Mouse (Mus musculus) heart, postnatal 14 days (tissue): ENCODE data around the gene Ppm1h. TPM values are rescaled to one million over a fixed set of nuclear protein-coding genes. Genes with fewer than 3 reads are reported as not detected.
A peak's percentile ranks its signal among the peaks of the same experiment; 100 is the strongest.

Source experiments
- DNase-seq, 2 experiments: peaks; one replicate each; pipeline ENCODE4 v3.0.0; 2021 to 2022
- intact Hi-C: fragments of 180-260 bp; cut with DNase I; formaldehyde crosslinking; loops from one replicate; pipeline ENCODE4 v1.15.1; 2025
- microRNA-seq, 2 experiments: library from miRNA; unstranded; fragments of <30 nt; microRNA quantifications; one replicate each; pipeline ENCODE4 v1.2.0; 2021 to 2022
- total RNA-seq, 2 experiments: library from RNA; stranded (reverse); gene quantifications; 2 replicates each; pipeline ENCODE4 v1.2.3; 2021

Ppm1h gene
- total RNA-seq, 2 experiments from 2014 or later: 8.3 to 9.5 TPM

DNA sequence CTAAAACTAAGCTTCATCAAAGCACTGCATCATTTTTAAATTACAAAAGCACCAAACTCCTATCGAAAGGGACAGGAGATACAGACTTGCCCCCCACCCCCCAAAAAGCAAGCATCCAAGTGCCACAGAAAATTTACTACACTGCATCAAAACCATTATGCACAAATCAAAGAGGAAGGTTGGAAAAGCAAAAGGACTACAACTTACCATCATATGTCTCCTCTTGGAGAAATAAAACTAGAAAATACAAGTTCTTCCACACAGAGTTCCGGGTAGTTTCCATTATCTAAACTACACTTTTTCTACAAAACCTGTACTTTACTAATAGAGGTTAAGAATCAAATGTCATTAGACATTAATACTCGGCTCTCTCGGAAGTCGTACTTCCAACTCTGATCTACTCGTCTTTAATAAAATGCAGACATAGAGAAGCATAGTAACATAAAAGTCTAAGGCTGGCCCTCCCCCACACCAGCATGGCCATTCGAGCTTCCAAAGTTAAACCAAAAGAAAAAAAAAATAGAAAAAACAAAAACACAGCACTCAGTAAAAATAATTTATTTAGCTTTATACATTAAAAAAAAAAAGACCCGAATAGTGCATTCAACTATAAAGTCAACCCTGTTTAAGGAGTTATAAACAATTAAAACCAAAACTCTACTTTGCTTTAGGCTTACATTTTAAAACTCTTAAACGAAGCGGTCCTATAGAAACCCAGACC is 306.1 kb downstream of the Ppm1h start:
- DNase-seq: no peak

DNA sequence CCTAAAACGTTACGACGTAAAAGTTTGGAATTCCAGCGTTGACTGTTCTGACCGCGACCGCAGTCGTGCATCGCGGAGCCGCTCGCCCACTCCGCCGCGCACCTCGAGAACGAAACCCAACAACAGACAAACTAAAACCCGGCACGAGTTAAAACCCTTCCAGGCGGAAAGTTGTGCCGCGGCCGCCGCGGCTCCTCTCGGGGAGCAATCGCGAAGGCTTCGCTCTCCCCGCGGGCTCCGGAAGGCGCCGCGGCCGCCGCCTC is 306.6 kb downstream of the Ppm1h start:
- DNase-seq: no peak
- intact Hi-C loops: loop anchor here (5.0 kb wide), 1 partner anchor 93 kb away; no protein-coding TSS in a partner anchor

More for the DNA sequence above, 306.1 kb downstream of the Ppm1h start:
- intact Hi-C loops: loop anchor here (5.0 kb wide), 1 partner anchor 92 kb away; no protein-coding TSS in a partner anchor

DNA sequence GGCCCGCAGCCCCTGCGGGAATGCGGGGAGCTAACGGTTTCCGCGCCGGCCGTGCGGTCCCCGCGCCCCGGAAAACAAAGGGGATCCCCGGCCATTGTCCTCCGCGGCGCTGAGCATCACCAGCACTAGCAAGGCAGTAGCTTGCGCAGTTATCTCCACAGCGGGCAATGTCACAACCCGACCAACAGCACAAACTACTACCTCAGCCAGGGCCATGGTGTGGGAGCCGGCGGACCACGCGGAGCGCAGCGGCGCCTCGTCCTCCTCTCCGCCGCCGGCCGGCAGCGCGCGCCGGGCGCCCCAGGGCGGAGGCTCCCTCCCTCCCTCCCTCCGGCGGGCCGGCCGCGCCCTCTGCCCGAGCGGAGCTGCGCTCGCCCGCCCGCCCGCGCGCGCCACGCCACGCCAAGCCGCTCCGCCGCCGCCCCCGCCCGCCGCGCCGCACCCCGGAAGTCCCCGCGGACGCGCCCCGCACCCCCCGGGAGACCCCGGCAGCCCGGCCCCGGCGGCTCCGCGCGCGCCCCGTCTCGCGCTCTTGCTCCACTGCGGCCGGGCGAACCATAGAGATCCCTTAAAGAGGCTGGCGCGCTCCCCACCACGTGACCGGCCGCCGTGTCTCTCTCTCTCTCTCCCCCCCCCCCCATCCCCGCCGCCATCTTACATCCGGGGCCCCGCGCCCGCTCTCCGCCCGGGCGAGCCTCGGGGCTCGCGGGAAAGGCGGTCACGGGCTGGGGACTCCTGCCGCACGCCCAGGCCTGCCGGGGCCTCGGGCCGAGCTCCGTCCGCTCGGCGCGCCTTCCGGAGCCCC is 307.2 kb downstream of the Ppm1h start:
- intact Hi-C loops: loop anchor here (1.0 to 5.0 kb wide), 2 partner anchors 93 to 178 kb away; no protein-coding TSS in a partner anchor
- peak; percentile 86 to 88 for DNase-seq

DNA sequence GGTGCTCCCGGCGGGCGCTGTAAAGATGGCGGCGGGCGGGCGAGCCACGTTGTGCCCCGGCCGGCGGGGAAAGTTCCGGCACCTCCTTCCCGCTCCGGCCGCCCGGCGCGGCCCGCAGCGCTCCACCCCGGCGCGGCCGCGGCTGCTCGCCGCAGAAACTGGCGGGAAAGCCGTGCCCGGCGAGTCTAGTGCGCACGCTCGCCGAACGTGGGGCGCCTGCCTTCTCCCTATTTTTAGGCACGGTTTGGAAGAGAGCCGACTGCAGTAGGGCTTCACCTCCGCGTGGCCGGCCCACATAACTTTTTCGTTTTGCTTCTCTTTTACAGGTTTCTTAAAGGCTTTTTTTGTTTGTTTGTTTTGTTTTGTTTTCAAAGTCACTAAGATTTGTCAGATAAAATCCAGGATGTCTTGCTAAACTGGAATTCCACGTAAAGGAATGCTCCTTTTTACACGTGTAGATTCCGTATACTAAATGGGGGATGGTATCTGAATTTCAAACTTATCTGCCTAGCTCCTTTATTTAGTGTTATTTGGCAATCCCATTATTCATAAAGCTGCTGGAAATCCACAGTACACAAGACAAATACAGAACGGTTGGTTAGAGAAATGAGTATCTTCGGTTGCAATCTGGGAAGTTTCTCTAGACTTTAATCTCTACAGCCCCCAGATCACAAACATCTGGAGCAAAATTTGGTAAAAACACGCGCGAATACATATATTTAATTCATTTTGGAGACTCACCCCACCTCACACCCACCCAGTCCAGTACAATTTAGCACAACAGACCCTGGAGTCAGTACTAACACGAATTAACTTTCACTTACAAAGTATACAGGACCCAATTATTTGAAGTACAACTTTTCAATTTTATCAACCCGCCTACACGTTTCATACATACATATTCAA is 308.0 kb downstream of the Ppm1h start:
- intact Hi-C loops: loop anchor here (1.0 to 5.0 kb wide), 2 partner anchors 94 to 179 kb away; no protein-coding TSS in a partner anchor
- DNase-seq: peak; percentile 85 to 87

DNA sequence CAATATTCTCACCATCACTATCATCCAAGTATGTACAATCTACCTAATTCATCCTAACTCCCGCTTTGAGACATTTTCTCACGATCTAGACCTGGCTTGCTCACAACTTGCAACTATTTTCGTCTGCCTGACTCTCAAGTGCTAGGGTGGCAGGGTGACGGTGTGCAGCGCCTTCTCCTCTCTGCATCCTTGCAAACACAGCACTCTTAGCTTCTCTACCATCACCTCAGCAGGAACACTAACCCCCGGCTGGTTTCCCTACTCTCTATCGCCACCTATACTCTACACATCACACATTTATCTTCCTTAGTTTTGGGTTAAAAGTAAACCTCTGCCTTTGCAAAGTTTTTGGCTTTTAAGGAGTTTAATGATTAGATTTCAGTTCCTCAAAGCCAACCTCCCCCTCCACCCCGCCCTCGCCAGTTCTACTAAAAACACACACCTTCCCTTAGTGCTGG is 309.1 kb downstream of the Ppm1h start:
- peak; percentile 42 to 48 for DNase-seq
- intact Hi-C loops: loop anchor here (5.0 kb wide), 1 partner anchor 95 kb away; no protein-coding TSS in a partner anchor

DNA sequence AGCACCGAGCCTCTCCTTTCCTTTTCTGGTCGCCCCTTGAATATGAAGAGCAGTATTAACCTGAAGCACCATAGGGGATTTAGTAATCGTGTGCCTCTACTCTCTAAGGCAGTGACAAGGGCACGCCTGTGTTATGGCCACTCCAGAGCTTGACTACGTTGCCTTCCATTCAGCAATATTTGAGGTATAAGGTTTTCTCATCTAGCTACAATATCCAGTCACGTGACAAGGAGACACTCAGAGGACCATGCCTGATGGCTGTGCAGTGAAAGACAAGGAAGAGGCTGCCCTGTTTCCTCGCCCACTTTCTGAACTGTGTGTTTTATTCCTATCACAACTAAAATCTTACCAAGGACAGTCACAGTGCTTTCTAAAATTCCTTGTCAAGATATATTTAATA is 309.8 kb downstream of the Ppm1h start:
- no peak for DNase-seq
- intact Hi-C loops: loop anchor here (5.0 kb wide), 1 partner anchor 96 kb away; no protein-coding TSS in a partner anchor

DNA sequence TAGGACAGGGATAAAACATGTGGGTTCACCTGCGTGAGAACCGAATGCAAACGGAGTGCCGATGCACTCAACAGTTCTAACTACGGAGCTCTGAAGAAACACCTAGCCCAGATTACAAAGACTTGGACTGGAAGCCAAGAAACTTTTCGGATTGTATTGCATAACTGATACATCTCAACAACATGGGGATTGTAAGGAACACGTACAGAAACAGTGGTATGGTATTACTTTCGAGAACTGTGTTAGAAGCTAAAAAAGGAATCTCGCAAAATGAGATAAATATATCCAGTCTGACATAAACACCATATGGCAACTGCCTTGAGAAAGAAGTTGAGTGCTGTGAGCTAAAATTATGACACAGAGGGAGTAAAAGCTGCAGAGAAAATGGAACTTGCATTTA is 311.4 kb downstream of the Ppm1h start:
- intact Hi-C loops: loop anchor here (5.0 kb wide), 1 partner anchor 98 kb away; no protein-coding TSS in a partner anchor
- DNase-seq: no peak

DNA sequence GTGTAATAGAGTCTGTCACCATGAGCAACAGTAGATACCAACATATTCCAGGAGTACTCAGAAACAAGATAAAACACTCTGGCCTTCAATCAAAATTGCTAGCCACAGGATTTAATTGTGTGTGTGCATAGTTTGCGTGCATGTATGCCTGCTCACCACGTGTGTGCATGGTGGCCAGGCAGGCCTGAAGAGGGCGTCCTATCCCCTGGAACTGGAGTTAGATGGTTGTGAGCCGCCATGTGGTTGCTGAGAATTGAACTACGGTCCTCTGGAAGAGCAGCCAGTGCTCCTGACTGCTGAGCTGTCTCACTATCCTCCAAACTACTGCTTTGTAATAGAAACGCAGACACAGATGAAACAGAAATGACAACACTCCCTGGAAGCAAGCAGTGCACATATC is 312.0 kb downstream of the Ppm1h start:
- intact Hi-C loops: no loop called here
- DNase-seq: peak in 1 of 2 experiments; percentile 37

DNA sequence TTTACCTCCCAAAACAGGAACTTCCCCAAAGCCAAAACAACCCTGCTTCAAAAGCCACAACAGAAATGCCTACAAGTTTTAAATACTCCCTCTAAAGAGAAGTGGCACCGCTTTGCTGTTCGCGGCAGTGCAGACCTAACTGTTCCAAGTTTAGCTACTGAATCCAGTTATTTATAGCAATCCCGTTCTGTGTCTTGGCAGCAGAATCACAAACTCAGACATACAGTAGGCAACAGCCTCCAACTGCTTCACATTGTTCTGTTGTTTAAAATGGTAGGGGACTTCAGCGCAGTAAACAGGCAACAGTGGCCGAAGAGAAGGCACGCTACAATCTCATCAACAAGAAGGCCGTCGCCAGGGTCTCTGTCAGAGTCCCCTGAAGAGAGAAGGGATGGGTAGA is 312.5 kb downstream of the Ppm1h start:
- intact Hi-C loops: no loop called here
- peak in 1 of 2 experiments; percentile 24 for DNase-seq

DNA sequence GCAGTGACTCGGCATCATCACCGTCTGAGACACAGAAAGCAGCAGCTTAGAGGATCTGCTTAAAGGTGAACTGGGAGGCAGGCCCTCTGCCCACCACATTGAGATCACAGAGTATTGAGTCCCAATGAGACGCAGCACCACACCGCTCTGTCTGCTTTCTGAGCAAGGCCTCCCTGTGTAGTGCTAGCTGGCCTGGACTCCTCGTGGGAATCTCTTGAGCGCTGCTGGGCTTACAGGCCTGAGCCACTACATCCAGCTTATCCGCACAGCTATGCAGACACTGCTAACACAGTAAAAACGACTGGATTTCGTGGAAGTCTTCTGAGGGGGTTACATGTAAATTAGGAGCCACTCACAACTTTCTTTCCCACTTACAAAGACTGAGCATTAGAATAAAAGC is 313.1 kb downstream of the Ppm1h start:
- intact Hi-C loops: no loop called here
- no peak for DNase-seq

DNA sequence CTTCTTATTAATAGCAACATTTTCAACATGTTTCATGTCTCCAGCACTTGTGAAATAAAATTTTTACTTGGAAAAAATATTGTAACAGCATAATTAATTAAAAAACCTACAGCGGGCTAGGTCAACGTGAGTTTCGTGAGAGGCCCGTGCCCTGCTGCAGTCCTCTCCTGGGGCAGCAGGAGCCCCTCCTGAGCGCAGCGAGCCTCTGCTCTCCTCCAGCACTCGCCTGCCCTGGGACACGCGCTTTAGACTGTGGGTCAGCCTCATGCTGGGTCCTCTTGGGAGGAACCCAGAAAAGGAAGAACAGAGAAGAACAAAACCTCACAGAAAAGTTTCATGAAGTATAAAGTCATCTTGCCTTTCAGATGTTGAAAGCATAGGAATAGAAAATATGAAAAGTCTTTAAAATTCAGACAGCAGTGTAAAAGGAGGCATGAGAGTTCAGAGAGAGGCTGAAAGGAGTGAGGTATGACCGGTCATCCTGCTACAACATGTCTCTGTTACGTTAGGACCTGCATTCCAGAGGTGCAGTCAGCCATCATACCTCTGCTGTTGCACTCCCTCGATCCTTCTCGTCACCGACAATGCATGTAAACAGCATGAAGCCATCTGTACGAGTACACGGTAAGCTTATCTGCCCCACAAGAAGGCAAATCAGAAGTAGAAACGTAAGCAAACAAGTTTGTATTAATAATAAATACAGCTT is 316.0 kb downstream of the Ppm1h start:
- DNase-seq: no peak
- intact Hi-C loops: no loop called here

Small RNA genes within 50 kb of the gene (microRNA-seq; reads per million reads assigned to microRNA genes)
- gene Mir6412: 0 to 0.12 reads per million in 2 experiments
- 0.48 to 0.81 reads per million in 2 experiments for gene Mir8104
- gene Mirlet7i: 54,105 to 152,856 reads per million in 2 experiments

Other genes with a start within 250 kb of the Ppm1h start
- gene Avpr1a, start 230.3 kb upstream of the Ppm1h start, total RNA-seq: 1 to 10 TPM; 2.5 to 2.9 TPM